Mouse (Mus musculus): ENCODE results near the gene Asap2.

Gene Asap2

DNA sequence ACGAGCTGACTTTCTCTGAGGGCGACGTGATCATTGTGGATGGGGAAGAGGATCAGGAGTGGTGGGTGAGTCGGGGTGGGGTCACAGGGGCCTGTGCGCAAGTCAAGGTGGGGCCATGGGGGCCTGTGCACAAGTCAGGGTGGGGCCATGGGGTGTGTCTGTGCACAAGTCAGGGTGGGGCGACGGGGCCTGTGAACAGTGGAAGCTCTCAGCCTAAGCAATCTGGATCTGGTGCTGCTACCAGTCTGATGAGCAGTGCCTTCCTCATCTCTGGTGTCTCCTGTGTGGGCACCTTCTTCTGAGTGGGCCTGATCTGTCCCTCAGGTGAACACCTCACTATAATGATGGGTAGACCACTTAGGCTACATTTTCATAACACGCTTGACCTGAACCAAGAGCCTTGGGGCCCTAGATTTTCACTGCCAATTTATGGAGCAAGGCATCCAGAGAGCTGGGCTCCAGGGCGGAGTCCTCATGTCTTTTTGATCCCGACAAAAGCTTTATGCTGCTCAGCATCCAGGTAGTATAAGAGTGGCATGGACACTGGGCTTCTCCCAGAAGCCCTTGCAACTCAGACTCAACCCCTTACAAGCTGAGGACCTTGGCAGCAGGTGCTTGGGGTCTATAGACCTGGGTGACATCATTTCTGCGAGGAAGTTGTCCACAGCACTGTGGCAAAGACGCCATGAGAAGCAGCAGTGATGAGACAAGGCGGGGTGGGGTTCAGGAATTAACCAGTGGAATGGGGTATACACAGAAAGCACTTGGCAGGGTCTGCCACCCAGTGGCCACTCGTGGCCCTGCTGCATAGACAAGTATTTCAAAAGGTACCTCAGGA lies 275.9 kb downstream of the Asap2 start:
- DNase-seq: peak; percentile 70 to 82

GRCm38 (mm10) chr12:21266784-21267098 lies 276.5 kb downstream of the Asap2 start:
- no peak for DNase-seq

- peak; percentile 69 to 73 for DNase-seq
These were observed 277.9 kb downstream of the Asap2 start for GRCm38 (mm10) chr12:21268083-21268616.

GRCm38 (mm10) chr12:21274446-21274845 lies 284.2 kb downstream of the Asap2 start:
- DNase-seq: peak; percentile 81 to 83

DNA sequence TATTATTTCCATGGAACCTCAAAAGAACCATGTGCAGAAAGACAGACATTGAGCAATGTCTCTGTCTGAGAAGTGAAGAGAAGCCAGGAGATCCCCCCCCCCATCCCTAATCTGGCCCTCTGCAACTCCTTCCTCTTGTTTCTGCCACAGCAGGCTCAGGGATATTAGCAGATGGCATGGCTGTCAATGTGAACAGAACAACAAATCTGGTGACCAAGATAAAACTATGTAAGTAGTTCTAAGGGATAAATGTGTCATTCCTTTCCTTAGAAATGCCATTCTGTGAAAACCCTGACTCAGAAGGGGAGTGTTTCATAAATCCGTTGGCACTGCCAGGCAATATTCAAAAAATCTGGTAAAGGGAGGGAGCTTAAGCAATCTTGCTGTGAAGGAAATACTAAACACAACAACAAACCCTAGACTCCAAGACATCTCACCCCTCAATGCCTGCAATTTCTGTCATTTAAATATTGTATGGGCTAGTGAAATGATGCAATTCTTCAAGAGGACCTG lies 287.1 kb downstream of the Asap2 start:
- no peak for DNase-seq

GRCm38 (mm10) chr12:21284761-21285441 lies 294.6 kb downstream of the Asap2 start, which contains the start of gene Cpsf3:
Gene Cpsf3, plus strand, starts transcription at chr12:21285391.
- no peak for DNase-seq

DNA sequence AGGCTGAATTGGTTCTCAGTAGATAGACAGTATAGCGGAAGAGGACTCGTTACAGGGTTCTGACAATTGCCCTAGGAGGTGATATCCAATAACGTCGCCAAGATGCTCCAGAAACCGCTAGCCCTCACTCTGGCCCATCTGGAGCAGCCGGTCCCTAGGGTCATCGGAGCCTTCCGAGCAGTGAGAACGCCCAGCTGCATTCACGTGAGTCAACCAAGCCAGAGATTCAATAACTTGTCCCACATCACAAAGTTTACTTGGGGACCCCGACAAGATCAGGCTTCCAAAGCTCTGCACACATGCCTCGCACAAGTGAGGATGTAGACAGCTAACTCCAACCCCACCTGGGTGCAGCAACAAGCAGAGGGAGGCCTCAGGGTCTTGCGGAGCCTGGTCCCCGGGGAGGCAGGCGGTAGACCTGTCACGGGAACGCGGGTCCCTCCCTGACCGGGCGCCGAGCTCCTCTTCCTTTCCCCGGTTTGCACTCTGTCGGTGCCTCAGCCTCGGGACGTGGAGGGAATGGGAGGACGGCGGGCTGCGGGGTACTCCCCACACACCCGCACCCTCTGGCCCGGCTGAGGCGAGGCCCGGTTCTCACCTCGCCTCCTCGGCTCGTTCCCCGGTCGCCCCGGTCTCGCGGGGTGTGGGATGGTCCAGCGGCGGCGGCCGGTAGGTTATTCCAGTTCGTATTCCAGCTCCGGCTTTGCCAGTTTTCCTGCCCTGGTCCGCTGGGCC lies 295.4 kb downstream of the Asap2 start:
- DNase-seq: no peak

GRCm38 (mm10) chr12:21286243-21286622 lies 296.0 kb downstream of the Asap2 start, which contains the start of gene Itgb1bp1:
Gene Itgb1bp1, minus strand, starts transcription at chr12:21286284.
- peak; percentile 99 for DNase-seq

- no peak for DNase-seq
These were observed 296.7 kb downstream of the Asap2 start for GRCm38 (mm10) chr12:21286712-21287650.

- no peak for DNase-seq
These were observed 298.6 kb downstream of the Asap2 start for GRCm38 (mm10) chr12:21288716-21289395.

DNA sequence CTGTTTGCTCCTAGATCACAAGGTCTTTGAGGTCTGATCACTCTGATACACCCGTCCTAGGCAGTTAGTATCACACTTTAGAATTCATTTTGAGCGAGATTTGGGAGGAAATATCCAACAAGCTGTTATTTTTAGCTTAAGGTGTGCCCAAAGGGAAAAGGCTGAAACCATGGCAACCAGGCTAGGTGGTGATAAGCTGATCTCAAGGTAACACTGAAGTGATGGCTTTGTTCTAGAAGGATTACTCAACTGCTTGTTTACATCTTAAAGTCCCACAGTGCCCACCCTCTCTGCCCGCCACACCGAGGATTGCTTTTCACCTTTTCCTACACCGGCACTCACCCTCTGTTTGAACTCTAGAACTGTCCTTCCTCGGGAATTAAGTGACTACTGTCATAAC lies 299.4 kb downstream of the Asap2 start:
- no peak for DNase-seq

GRCm38 (mm10) chr12:21298856-21299255 lies 308.6 kb downstream of the Asap2 start:
- no peak for DNase-seq

- no peak for DNase-seq
These were observed 311.1 kb downstream of the Asap2 start for GRCm38 (mm10) chr12:21301324-21301723.

DNA sequence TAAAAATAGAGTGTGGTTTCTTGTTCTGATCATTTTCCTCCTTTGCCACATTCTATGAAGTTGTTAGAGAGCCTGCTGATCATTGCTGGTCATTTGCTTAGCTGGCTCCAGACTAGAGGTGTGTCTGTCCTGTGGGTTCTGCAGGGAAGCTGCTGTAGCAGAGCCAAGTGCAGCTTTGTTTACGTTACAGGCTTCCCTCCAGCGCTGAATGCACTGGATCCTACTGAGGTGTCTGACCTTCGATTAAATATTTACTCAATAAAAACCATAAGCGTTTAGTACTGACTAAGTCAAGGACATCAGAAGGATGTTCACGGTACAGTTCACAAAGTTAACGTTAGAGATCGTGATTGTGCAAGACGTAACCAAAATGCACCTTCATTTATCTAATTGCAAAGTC lies 311.7 kb downstream of the Asap2 start:
- DNase-seq: no peak

- DNase-seq: no peak
These were observed 312.1 kb downstream of the Asap2 start for GRCm38 (mm10) chr12:21302361-21302783.

- no peak for DNase-seq
These were observed 315.5 kb downstream of the Asap2 start for GRCm38 (mm10) chr12:21305741-21306140.

DNA sequence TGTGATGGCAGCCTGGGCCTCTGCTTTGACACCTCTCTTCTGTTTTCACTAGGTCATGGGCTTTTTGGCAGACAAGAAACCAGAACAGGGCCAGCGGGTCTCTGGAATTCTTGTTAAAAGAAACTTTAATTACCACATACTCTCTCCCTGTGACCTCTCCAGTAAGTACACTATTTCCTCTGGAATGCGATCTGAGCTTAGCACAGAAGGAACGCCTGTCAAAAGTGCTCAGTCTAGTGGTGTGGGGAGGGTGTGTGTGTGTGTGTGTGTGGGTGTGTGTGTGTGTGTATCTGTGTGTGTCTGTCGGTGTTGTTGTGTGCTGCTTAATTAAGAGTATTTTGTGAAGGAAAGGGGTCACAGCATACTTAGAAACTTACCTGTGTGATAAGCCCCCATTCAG lies 316.5 kb downstream of the Asap2 start:
- no peak for DNase-seq

DNA sequence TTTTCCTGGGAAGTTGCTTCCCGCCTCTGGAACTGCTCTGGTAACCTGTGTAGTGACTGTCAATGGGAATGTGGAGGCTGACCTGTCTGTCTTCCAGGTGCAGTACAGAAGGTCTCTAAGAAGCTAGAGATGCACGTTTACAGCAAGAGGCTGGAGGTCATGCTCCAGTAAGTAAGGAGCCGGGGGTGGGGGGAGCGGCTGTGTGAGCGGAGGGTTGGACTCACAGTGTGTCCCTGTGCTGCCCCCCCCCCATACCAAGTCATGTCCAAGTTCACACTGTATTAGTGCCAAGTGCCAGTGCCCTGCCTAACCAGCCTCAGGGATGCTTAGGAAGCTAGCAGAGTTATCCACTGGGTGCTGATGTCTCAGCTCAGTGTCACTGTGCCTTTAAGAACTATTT lies 321.9 kb downstream of the Asap2 start:
- no peak for DNase-seq

DNA sequence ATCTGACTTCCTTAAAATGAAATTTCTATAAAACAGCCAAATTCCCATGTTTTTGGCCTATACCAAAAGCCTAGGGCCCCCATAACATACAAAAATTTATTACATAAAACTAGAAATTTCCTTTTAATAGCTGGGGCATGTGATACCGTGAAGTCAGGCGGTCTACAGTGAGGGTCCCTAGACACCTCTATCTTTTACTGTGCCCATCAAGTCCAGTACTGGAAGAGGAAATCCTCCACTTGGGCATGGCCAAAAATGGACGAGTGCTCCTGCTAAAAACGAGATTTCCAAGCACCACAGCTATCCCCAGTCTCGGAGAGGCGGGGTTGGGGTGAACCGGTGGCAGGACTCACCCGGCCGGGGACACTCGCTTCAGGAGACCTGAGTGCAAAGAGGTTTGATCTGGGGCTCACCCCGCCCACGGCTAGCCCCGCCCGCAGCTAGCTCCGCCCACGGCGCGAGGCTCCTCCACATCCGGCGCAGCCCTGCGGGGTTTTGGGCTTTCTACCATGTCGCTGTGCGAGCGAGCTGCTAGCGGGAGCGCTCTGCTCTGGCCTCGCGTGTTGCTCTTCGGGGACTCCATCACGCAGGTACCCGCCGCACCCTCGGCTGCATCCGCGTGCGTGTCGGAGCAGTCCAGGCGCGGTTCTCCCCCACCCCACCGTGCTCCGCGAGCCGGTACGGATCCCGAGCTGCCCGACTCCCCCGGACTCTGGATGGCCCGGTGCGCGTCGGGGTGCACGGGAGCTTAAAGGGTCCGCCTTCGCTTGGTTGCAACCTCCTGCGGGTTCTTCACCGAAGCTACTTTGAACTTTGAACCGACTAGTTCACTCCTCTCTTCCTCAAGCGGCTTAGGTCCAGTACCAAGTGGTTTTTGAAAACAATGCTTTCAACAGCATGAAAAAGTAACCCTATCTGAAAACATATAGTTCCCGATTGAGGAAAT lies 325.9 kb downstream of the Asap2 start, which contains the start of gene Iah1:
Gene Iah1, plus strand, starts transcription at position 467 of the 946 bp plus-strand sequence.
- DNase-seq: peak; percentile 88 to 92

- no peak for DNase-seq
These were observed 326.6 kb downstream of the Asap2 start for GRCm38 (mm10) chr12:21316869-21317265.

Measured in cerebellum, postnatal 25 days (tissue).